Mouse (Mus musculus) gastrocnemius, postnatal 4 days (tissue): ENCODE data around the gene Cks2. TPM values are rescaled to one million over a fixed set of nuclear protein-coding genes. Genes with fewer than 3 reads are reported as not detected.

Experiments
- DNase-seq, 2 experiments: peaks; one replicate each; pipeline ENCODE4 v3.0.0; 2021 to 2022; ENCODE audit warnings: low spot score in 2 of 2, mixed read lengths in 2 of 2
- total RNA-seq, 2 experiments: library from RNA; stranded (reverse); gene quantifications; 2 replicates each; pipeline ENCODE4 v1.2.3; 2021

Gene Cks2
- total RNA-seq, 2 experiments from 2014 or later, result 22.3 to 26.5 TPM

GRCm38 (mm10) chr13:51677630-51678185 is 32.7 kb downstream of the Cks2 start:
- no peak for DNase-seq

- DNase-seq, result no peak
Measured at GRCm38 (mm10) chr13:51678687-51679086, 33.7 kb downstream of the Cks2 start.

DNA sequence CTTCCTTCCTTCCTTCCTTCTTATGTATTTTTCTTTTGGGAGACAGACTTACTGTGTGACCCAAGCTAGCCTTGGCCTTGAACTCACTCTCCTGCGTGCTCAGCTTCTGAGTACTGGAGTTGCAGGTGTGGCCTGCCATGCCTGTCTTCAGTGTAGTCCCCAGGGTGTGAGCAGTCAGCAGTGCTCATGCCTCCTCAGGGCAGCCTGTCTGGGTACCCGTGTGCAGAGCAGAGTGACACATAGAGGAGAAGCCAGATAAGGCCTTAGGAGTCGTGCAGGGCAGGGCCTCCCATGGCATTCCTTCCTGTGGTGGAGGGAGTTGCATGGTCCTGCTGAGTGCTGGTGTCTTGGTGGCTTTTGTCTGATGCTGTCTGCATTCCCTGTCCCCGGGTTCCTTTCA is 34.3 kb downstream of the Cks2 start:
- no peak for DNase-seq

DNA sequence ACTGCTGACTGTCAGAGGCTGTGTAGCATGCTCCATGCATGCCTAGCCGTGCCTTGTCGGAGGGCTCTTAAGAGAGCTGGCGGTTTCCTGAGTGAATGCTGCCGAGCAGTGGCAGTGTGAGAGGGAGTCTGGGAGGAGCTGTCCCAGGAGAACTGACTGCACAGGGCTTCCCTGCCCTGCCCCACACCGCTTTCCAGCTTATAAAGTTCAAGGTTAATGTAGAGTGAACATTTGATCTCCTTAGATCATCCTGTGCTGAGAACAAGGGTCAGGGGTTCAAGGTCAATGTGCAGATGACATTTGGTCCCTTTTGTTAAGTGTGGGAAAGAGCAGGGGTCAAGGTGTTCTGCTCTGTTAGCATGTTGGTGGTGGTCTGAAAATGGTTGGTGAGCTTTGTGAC is 36.0 kb downstream of the Cks2 start:
- no peak for DNase-seq

DNA sequence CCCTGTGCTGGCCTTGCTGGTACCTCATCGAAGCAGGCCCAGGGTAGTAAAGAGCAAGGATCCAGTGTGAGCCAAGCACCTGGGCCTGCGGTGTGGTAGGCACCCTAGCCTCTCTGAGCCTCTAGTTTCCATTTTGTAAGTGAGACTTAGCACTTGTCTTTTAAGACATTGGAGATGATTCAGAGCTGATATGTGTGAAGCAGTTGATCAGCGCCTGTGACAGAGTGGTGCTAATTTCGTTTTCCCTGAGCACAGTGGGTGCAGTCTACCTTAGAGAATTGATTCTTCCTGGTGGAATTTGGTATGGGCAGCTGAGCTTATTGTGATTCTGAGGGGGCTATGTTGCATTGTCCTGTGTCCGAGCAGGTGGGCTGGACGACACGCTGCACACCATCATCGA is 36.6 kb downstream of the Cks2 start:
- DNase-seq, result no peak

GRCm38 (mm10) chr13:51685290-51685966 is 40.4 kb downstream of the Cks2 start:
- DNase-seq, result no peak

- DNase-seq, result no peak
Measured at GRCm38 (mm10) chr13:51686966-51687365, 41.9 kb downstream of the Cks2 start.

- no peak for DNase-seq
Measured at GRCm38 (mm10) chr13:51688688-51689087, 43.7 kb downstream of the Cks2 start.

GRCm38 (mm10) chr13:51696481-51696880 is 51.4 kb downstream of the Cks2 start:
- DNase-seq, result no peak

GRCm38 (mm10) chr13:51697455-51697854 is 52.4 kb downstream of the Cks2 start:
- no peak for DNase-seq

- DNase-seq, result no peak
Measured at GRCm38 (mm10) chr13:51697897-51698296, 52.9 kb downstream of the Cks2 start.

DNA sequence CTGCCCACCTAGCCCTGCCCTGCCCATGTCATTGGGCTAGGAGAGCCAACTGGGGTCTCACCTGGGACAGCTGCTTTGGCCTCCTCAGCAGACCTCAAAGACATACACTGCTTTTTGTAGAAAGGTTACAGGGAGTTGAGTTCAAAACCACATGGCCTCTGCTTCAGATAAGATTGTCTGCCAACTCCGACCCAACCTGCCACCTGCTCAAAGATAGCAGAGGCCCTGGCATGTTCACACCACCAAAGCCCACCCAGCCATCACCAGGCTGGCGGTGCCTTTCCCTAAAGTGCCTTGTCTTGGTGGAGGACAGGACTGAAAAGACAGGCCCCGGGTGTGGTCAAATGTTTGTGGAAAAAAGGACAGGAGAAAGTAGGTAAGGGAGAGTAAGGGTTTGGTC is 53.3 kb downstream of the Cks2 start:
- no peak for DNase-seq

Other genes starting within 250 kb of the Cks2 start
- 10 to 100 TPM; 23.7 to 24.8 TPM for gene S1pr3, start 236.6 kb upstream of the Cks2 start, total RNA-seq
- 1 to 10 TPM; 3.8 to 3.9 TPM for gene Shc3, start 75.8 kb upstream of the Cks2 start, total RNA-seq
- gene Secisbp2, start 6.5 kb downstream of the Cks2 start, total RNA-seq, result 10 to 100 TPM; 14.9 to 17.6 TPM
- gene Sema4d, start 148.5 kb downstream of the Cks2 start, total RNA-seq, result 10 to 100 TPM; 75.1 to 92.5 TPM
- 10 to 100 TPM; 11.6 to 13.3 TPM for gene Gadd45g, start 201.4 kb downstream of the Cks2 start, total RNA-seq